Mouse (Mus musculus) spleen, adult 2 months (tissue): Measurements from ENCODE around the gene Tmem267.

Experiments
- CTCF ChIP-seq: fragments of 200-500 bp; IDR thresholded peaks from 2 replicates; pipeline ENCODE4 v1.5.1; 2011; ENCODE audit warnings: mild to moderate bottlenecking, inconsistent platforms; ENCODE audit not compliant: insufficient read depth, insufficient read length, insufficient replicate concordance; ENCODE audit errors: extremely low read depth
- POLR2A ChIP-seq: fragments of 200-500 bp; IDR thresholded peaks from 2 replicates; pipeline ENCODE4 v1.6.1; 2011; ENCODE audit warnings: low read depth, low read length, inconsistent platforms

- TF ChIP-seq CTCF (no peak), POLR2A (no peak)
Measured at GRCm38 (mm10) chr13:119618841-119619240, 131.0 kb downstream of the Tmem267 start.
